In genomic region chr4:107969781-107970180, GRCm38 (mm10) we compare ENCODE assay signal across 7 mouse cellular contexts. TPM values are rescaled to one million over a fixed set of nuclear protein-coding genes. Genes with fewer than 3 reads are reported as not detected.
"Had no signal": no experiment of that assay in that cellular context is flagged by ENCODE, and none has a peak within 500 bp of the region (broad histone marks: within the 10 kb centered on the region; RNA-seq: fewer than 3 reads in every experiment).

No protein-coding gene starts in this region.

- DNase-seq: kidney, postnatal 14 days; left cerebral cortex, postnatal 4 days; lung, adult 18-20 months; thymus, postnatal 36 days had no signal

- ATAC-seq: midbrain, embryonic 13.5 days had no signal

RNA-seq across cellular contexts. Expression of gene Slc1a7, which starts 1.6 kb away (rescaled TPM):
- total RNA-seq: left cerebral cortex, postnatal 10 days; left cerebral cortex, postnatal 4 days; midbrain, postnatal 0 days had no signal
